Comparison of ENCODE assay signal across 13 mouse cellular contexts in genomic region chr5:29484965-29485940, GRCm38 (mm10). TPM values are rescaled to one million over a fixed set of nuclear protein-coding genes. Genes with fewer than 3 reads are reported as not detected.
DNase-seq lines count a peak whose midpoint lies in the region; ATAC-seq and TF ChIP-seq lines count a peak whose summit lies in the region.
"Had no signal": no experiment of that assay in that cellular context is flagged by ENCODE, and none has a peak within 500 bp of the region (broad histone marks: within the 10 kb centered on the region; RNA-seq: fewer than 3 reads in every experiment).

No protein-coding gene starts in this region.

- H3K4me3 ChIP-seq in kidney, adult 2 months (ENCODE audit: insufficient read depth, low read depth, low read length): no peak overlapping the region
- H3K4me3 ChIP-seq in limb, embryonic 13.5 days: peak overlapping the region; percentile 15
- H3K4me3 ChIP-seq: neural tube, embryonic 12.5 days had no signal

- no peak for TF ChIP-seq CTCF in kidney, adult 2 months (conservative IDR thresholded peaks at IDR 0.05; ENCODE audit: insufficient read depth, insufficient read length, low read depth, low read length)

- peak overlapping the region; percentile 38 for H3K4me2 ChIP-seq in limb, embryonic 13.5 days (replicated peaks)
- H3K4me2 ChIP-seq: neural tube, embryonic 12.5 days had no signal

- H3K27me3 ChIP-seq in kidney, adult 2 months (replicated peaks; ENCODE audit: control insufficient read depth, insufficient read depth, low read length): no peaks in the 10 kb centered on the region; the same call in 1 of the 2 replicates
- peaks cover 98% of the 10 kb centered on the region for H3K27me3 ChIP-seq in limb, embryonic 13.5 days

- no peak for ATAC-seq in limb, embryonic 13.5 days (ENCODE audit: low FRiP score, low read depth)

- H3K27ac ChIP-seq in kidney, adult 2 months (ENCODE audit: insufficient read depth, low read depth, low read length): no peak overlapping the region
- H3K27ac ChIP-seq in limb, embryonic 13.5 days: no peak overlapping the region
- H3K27ac ChIP-seq: neural tube, embryonic 12.5 days had no signal

- no peaks in the 10 kb centered on the region for H3K36me3 ChIP-seq in kidney, adult 2 months (ENCODE audit: control insufficient read depth, insufficient read depth, low read length)
- H3K36me3 ChIP-seq in limb, embryonic 13.5 days: no peaks in the 10 kb centered on the region
- H3K36me3 ChIP-seq: neural tube, embryonic 12.5 days had no signal

- WGBS in kidney, adult 2 months: 5% methylated on average over 38 of the region's 38 CpGs
- 1% methylated on average over 38 of the region's 38 CpGs for WGBS in limb, embryonic 13.5 days

- DNase-seq in cerebellum, postnatal 14 days: peak; percentile 18 to 48
- DNase-seq in cerebellum, postnatal 4 days (ENCODE audit: low spot score in 2 of 2): no peak
- peak; percentile 25 for DNase-seq in kidney, postnatal 10 days
- no peak for DNase-seq in kidney, adult 2 months
- DNase-seq in adrenal gland, postnatal 36 days: peak; percentile 20 to 82
- no peak for DNase-seq in cerebellum, adult 8-10 months
- no peak for DNase-seq in kidney, adult 9 months
- DNase-seq: cerebellum, adult 11 months; lung, adult 2 months had no signal

- no peaks in the 10 kb centered on the region for H3K9me3 ChIP-seq in limb, embryonic 13.5 days
- H3K9me3 ChIP-seq: neural tube, embryonic 12.5 days had no signal

- H3K4me1 ChIP-seq in kidney, adult 2 months (ENCODE audit: control insufficient read depth, insufficient read depth, low read length): no peaks in the 10 kb centered on the region
- peaks cover 9% of the 10 kb centered on the region; the same call in 1 of the 2 replicates for H3K4me1 ChIP-seq in limb, embryonic 13.5 days

- TF ChIP-seq POLR2A in kidney, adult 2 months (IDR thresholded peaks at IDR 0.05; ENCODE audit: low read depth, low read length): no peak

- H3K9ac ChIP-seq in limb, embryonic 13.5 days: no peak overlapping the region
- H3K9ac ChIP-seq: neural tube, embryonic 12.5 days had no signal

RNA-seq across cellular contexts. Expression of gene Mnx1, which starts 7.0 kb away (rescaled TPM):
- polyA plus RNA-seq in kidney, adult 2 months (2012; rRNA removed): not detected in 2 replicates
- total RNA-seq in adrenal gland, postnatal 36 days (2021): not detected
- polyA plus RNA-seq in limb, embryonic 13.5 days (2015; fragmentation: Nextera tagmentation; extraction: Ambion mirVana): 0.08 and 0.18 TPM in 2 replicates
- total RNA-seq: layer of hippocampus, adult 18-20 months had no signal
- polyA plus RNA-seq: forebrain, embryonic 11.5 days; lung, adult 2 months had no signal

RNA-seq across cellular contexts. Expression of gene Nom1, which starts 50.8 kb away (rescaled TPM):
- polyA plus RNA-seq in kidney, adult 2 months (2012; rRNA removed): 4.8 and 6.8 TPM in 2 replicates
- 10 to 100 TPM; 36.3 to 42.3 TPM for total RNA-seq in adrenal gland, postnatal 36 days (2021)
- 27.0 and 30.4 TPM in 2 replicates for polyA plus RNA-seq in limb, embryonic 13.5 days (2015; fragmentation: Nextera tagmentation; extraction: Ambion mirVana)

Comparison
In these comparisons a context has a peak if more than half of its experiments do, and no peak if none do; other contexts are left out.
1. DNase-seq: peak in cerebellum, postnatal 14 days (2 of 2), kidney, postnatal 10 days (single experiment) and adrenal gland, postnatal 36 days (2 of 2); none in cerebellum, postnatal 4 days (0 of 2), kidney, adult 2 months (single experiment), cerebellum, adult 8-10 months (single experiment) and kidney, adult 9 months (single experiment).